10 mouse cellular contexts compared by ENCODE assay signal in the genomic region with DNA sequence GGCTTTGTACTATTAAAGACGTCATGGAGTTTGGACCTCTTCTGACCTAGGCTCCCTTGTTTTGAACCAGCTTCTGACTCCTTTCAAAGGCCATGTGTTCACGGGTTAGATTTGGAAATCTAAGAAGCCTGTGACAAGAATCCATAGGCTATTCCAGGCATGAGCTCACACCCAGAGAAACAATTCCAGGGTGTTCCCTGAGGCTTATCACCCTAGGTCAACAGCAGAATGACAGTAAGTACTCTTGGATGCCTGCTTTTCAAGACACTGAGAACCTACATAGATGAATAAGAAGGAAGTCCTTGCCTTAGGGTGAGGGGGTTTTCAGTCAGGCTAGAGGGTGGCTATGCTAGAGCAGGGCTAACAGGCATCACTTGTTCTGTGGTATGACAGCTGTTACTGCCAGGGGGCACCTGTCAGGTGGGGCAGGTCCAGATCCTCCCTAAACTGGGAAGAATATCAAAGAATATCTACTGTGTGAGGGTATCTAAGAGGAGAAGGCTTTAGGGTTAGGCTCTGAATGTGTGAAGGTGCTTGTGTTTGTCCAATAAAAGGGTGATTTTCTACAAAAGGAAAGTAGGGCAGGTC.
"Had no signal": no experiment of that assay in that cellular context is flagged by ENCODE, and none has a peak within 500 bp of the region (broad histone marks: within the 10 kb centered on the region; RNA-seq: fewer than 3 reads in every experiment).

No protein-coding gene starts in this region.

- H3K27ac ChIP-seq: kidney, postnatal 0 days; layer of hippocampus, adult 2 months; liver, embryonic 13.5 days; midbrain, embryonic 10.5 days; midbrain, embryonic 13.5 days had no signal

- H3K36me3 ChIP-seq: midbrain, embryonic 10.5 days; midbrain, embryonic 13.5 days had no signal

- H3K27me3 ChIP-seq: liver, embryonic 13.5 days; megakaryocyte, embryonic 14.5 days; midbrain, embryonic 13.5 days had no signal

- H3K4me3 ChIP-seq: layer of hippocampus, adult 2 months; liver, embryonic 13.5 days; megakaryocyte, embryonic 14.5 days; midbrain, embryonic 10.5 days; midbrain, embryonic 13.5 days had no signal

- H3K9ac ChIP-seq: liver, embryonic 13.5 days; midbrain, embryonic 13.5 days had no signal

- ATAC-seq: midbrain, embryonic 13.5 days; midbrain, embryonic 16.5 days had no signal

- DNase-seq: layer of hippocampus, adult 9-11 months; liver, embryonic 13.5 days; lung, adult 2 months; thymus, adult 18-20 months had no signal

- H3K4me1 ChIP-seq: midbrain, embryonic 10.5 days; midbrain, embryonic 13.5 days had no signal

- H3K9me3 ChIP-seq: liver, embryonic 13.5 days; megakaryocyte, embryonic 14.5 days; midbrain, embryonic 10.5 days; midbrain, embryonic 13.5 days had no signal

- H3K4me2 ChIP-seq: liver, embryonic 13.5 days; midbrain, embryonic 13.5 days had no signal
